Mouse (Mus musculus) hindbrain, embryonic 12.5 days (tissue): ENCODE results near the gene Adck1. TPM values are rescaled to one million over a fixed set of nuclear protein-coding genes. Genes with fewer than 3 reads are reported as not detected.
"Not testable (repeated sequence)": the region's sequence is repeated elsewhere in the genome, so short reads cannot be mapped to it uniquely, and the experiment has no call there.

Source experiments
- ATAC-seq: fragments of 200-750 bp; cut with Nextera tagmentation; 2 replicates; pipeline ENCODE4 v1.8.0; 2017; ENCODE audit warnings: moderate TSS enrichment; ENCODE audit not compliant: low FRiP score
- H3K27ac ChIP-seq: fragments of 300-500 bp; sonication (generic); 2 replicates; pipeline ENCODE4 v1.5.1; 2016; ENCODE audit warnings: mild to moderate bottlenecking
- H3K27me3 ChIP-seq: fragments of 300-500 bp; sonication (generic); 2 replicates; pipeline ENCODE4 v1.6.1; 2016; ENCODE audit warnings: mild to moderate bottlenecking
- H3K36me3 ChIP-seq: fragments of 300-500 bp; sonication (generic); 2 replicates; pipeline ENCODE4 v1.6.1; 2016; ENCODE audit warnings: mild to moderate bottlenecking
- H3K4me1 ChIP-seq: fragments of 300-500 bp; sonication (generic); 2 replicates; pipeline ENCODE4 v1.6.1; 2016
- H3K4me2 ChIP-seq: fragments of 300-500 bp; sonication (generic); replicated peaks from 2 replicates; pipeline ENCODE4 v1.6.1; 2016; ENCODE audit warnings: mild to moderate bottlenecking
- H3K4me3 ChIP-seq: fragments of 300-500 bp; sonication (generic); 2 replicates; pipeline ENCODE4 v1.5.1; 2016; ENCODE audit warnings: mild to moderate bottlenecking
- H3K9ac ChIP-seq: fragments of 300-500 bp; sonication (generic); 2 replicates; pipeline ENCODE4 v1.6.1; 2016; ENCODE audit warnings: mild to moderate bottlenecking, moderate library complexity
- H3K9me3 ChIP-seq: fragments of 300-500 bp; sonication (generic); replicated peaks from 2 replicates; pipeline ENCODE4 v1.6.1; 2016; ENCODE audit warnings: mild to moderate bottlenecking
- WGBS: fragments of 180-500 bp; shearing (Covaris S2); methylation state at CpG from one replicate; pipeline ENCODE4 v1.1.7; 2016; 5-methylcytosine and 5-hydroxymethylcytosine counted together
- polyA plus RNA-seq: library from polyadenylated mRNA; unstranded; fragments of >200 nt; fragmentation: Nextera tagmentation; extraction: Ambion mirVana; gene quantifications from 2 replicates; pipeline ENCODE4 v1.2.1, GENCODE M21; 2016

Adck1 gene
- polyA plus RNA-seq, 1 experiment from 2014 or later = 20.5 TPM

DNA sequence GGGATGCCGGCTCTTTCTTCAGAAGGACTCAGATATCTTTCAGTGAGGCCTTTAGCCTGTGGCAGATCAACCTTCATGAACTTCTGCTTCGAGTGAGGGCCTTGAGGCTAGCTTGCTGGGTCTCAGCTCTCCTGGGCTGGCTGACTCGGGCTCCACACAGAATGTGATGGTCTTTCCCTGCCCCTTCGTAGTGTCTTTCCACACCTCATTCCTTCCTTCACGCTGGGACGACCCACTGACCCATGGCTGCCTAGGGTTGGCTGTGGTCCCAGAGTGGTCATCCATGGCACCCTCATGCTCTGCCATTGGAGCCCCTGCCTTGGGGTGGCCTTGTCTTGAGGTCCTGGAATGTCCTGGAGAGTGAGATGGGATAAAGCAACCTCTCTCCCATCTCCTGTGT, 100.7 kb downstream of the Adck1 start:
- 94% methylated on average over 6 of the region's 6 CpGs for WGBS
- Histone ChIP-seq H3K27ac (no peak overlapping the region), H3K36me3 (peaks cover 8% of the 10 kb centered on the region; the same call in 1 of the 2 replicates), H3K4me2 (no peak overlapping the region), H3K4me1 (no peaks in the 10 kb centered on the region), H3K4me3 (no peak overlapping the region), H3K9me3 (no peaks in the 10 kb centered on the region), H3K27me3 (no peaks in the 10 kb centered on the region), H3K9ac (no peak overlapping the region)
- no peak for ATAC-seq

- no peaks in the 10 kb centered on the region for H3K4me1 ChIP-seq
- H3K9ac ChIP-seq = no peak overlapping the region
- H3K4me3 ChIP-seq = no peak overlapping the region
- no peaks in the 10 kb centered on the region for H3K27me3 ChIP-seq
- H3K9me3 ChIP-seq = no peaks in the 10 kb centered on the region
- H3K27ac ChIP-seq = no peak overlapping the region
- no peak for ATAC-seq
- H3K36me3 ChIP-seq = peaks cover 8% of the 10 kb centered on the region; the same call in 1 of the 2 replicates
- no peak overlapping the region for H3K4me2 ChIP-seq
- WGBS = 79% methylated on average over 10 of the region's 10 CpGs
These were observed 103.4 kb downstream of the Adck1 start for GRCm38 (mm10) chr12:88463588-88464290.

GRCm38 (mm10) chr12:88466801-88467200, 106.4 kb downstream of the Adck1 start:
- H3K4me1 ChIP-seq = no peaks in the 10 kb centered on the region
- 90% methylated on average over 6 of the region's 6 CpGs for WGBS

GRCm38 (mm10) chr12:88467257-88467656, 106.9 kb downstream of the Adck1 start:
- Histone ChIP-seq H3K4me3 (no peak overlapping the region), H3K9ac (no peak overlapping the region)

More at GRCm38 (mm10) chr12:88466801-88467200, 106.4 kb downstream of the Adck1 start:
- no peak for ATAC-seq
- H3K4me3 ChIP-seq = no peak overlapping the region
- H3K36me3 ChIP-seq = no peaks in the 10 kb centered on the region
- no peaks in the 10 kb centered on the region for H3K9me3 ChIP-seq
- H3K27ac ChIP-seq = no peak overlapping the region
- H3K4me2 ChIP-seq = no peak overlapping the region
- no peak overlapping the region for H3K9ac ChIP-seq
- no peaks in the 10 kb centered on the region for H3K27me3 ChIP-seq

GRCm38 (mm10) chr12:88467935-88468465, 107.6 kb downstream of the Adck1 start:
- no peak overlapping the region for H3K4me3 ChIP-seq
- WGBS = 69% methylated on average over 5 of the region's 5 CpGs
- no peaks in the 10 kb centered on the region for H3K36me3 ChIP-seq
- H3K9me3 ChIP-seq = no peaks in the 10 kb centered on the region
- H3K4me2 ChIP-seq = no peak overlapping the region
- H3K9ac ChIP-seq = no peak overlapping the region
- H3K27ac ChIP-seq = no peak overlapping the region
- no peaks in the 10 kb centered on the region for H3K4me1 ChIP-seq
- no peaks in the 10 kb centered on the region for H3K27me3 ChIP-seq
- no peak for ATAC-seq

More at GRCm38 (mm10) chr12:88467257-88467656, 106.9 kb downstream of the Adck1 start:
- 77% methylated on average over 3 of the region's 3 CpGs for WGBS
- no peaks in the 10 kb centered on the region for H3K4me1 ChIP-seq
- H3K27me3 ChIP-seq = no peaks in the 10 kb centered on the region
- no peaks in the 10 kb centered on the region for H3K9me3 ChIP-seq
- ATAC-seq = no peak
- H3K27ac ChIP-seq = no peak overlapping the region
- no peak overlapping the region for H3K4me2 ChIP-seq
- H3K36me3 ChIP-seq = no peaks in the 10 kb centered on the region

DNA sequence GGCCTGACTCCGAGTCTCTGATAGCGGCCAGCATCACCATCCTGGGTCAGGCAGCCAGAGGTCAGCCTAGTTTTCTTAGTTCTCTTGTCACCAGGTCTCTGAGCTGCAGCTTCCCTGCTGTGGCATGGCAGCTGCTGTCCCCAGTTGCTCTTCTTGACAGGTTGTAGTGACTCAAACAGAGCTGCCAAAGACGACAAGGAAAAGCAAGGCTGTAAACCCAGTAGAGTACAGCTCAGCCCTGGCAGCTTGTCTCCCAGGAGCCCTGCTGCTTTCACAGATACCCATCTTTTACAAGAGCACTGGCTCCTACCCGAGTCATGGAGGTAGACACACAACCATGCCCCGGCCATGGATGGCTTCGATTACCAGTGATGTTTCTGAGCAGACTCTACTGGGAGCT, 108.3 kb downstream of the Adck1 start:
- no peaks in the 10 kb centered on the region for H3K4me1 ChIP-seq
- no peak overlapping the region for H3K4me3 ChIP-seq
- H3K36me3 ChIP-seq = no peaks in the 10 kb centered on the region
- no peak overlapping the region for H3K27ac ChIP-seq
- H3K9me3 ChIP-seq = no peaks in the 10 kb centered on the region
- no peaks in the 10 kb centered on the region for H3K27me3 ChIP-seq
- WGBS = 61% methylated on average over 6 of the region's 6 CpGs
- no peak overlapping the region for H3K9ac ChIP-seq
- H3K4me2 ChIP-seq = no peak overlapping the region
- no peak for ATAC-seq

DNA sequence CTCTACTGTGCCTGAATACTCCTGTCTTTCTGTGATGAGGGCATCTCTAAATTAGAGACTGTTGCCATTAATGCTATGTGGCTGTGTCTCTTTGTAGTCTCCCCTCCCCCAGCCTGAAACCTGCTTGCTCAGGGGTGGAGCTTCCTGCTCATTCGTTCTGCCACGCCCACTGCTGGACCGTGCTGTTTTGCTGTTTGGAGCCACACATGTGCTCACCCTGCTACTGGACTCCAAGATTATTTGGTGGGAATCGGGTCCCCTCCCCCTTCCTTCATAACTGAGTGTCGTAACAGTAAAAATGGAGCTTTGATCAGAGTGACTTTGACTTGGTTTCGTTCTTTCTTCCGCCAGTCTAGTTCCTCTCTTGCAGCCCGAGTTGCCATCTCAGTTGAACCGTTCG, 111.5 kb downstream of the Adck1 start:
- not testable (repeated sequence) for H3K4me1 ChIP-seq, ATAC-seq, H3K36me3 ChIP-seq, H3K9ac ChIP-seq, H3K27me3 ChIP-seq, H3K4me2 ChIP-seq, H3K27ac ChIP-seq, H3K9me3 ChIP-seq, H3K4me3 ChIP-seq
- 67% methylated on average over 10 of the region's 10 CpGs for WGBS

DNA sequence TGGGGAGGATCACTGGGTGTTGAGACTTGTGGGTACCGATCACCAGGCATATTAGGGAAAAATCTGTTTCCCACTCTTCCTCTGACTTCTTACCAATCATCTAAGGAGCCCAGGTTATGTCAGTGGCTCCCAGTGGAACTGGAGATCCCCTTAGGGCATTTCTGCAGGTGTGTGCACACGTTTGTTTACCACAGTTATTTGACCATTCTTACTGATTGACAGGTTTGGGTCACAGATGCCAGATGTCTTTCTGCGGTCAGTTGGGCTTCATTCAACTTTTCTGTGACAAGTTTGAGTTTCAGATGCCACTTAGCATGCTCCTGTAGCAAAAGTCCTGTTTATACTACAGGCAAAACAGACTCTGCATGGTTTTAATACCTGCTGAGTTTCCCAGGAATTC, 112.5 kb downstream of the Adck1 start:
- H3K4me3 ChIP-seq = no peak overlapping the region

DNA sequence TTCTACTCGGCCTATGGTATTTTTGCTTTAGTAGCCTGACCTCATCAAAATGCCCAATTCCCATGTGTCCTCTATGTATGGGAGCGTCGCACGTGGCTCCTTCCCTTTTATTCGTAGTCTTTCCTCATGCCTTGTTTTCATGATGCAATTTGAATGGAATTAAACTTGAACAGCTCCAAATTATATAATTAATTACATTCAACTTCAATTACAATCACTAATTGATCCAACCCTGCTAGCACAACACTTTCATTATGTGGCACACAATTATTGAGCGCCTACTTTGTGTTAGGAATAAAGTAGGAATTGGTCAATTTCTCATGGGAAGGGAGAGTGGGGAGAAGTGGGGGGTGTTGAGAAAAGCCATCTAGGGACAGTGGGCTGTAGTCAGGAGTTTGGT, 113.4 kb downstream of the Adck1 start:
- no peak overlapping the region for H3K27ac ChIP-seq
- H3K9me3 ChIP-seq = no peaks in the 10 kb centered on the region
- H3K9ac ChIP-seq = no peak overlapping the region
- no peaks in the 10 kb centered on the region for H3K27me3 ChIP-seq
- no peak overlapping the region for H3K4me2 ChIP-seq
- no peaks in the 10 kb centered on the region for H3K36me3 ChIP-seq
- no peak overlapping the region for H3K4me3 ChIP-seq
- H3K4me1 ChIP-seq = no peaks in the 10 kb centered on the region
- ATAC-seq = no peak
- 73% methylated on average over 6 of the region's 6 CpGs for WGBS

More for the DNA sequence above, 112.5 kb downstream of the Adck1 start:
- H3K4me1 ChIP-seq = no peaks in the 10 kb centered on the region
- no peak overlapping the region for H3K27ac ChIP-seq
- H3K4me2 ChIP-seq = no peak overlapping the region
- no peaks in the 10 kb centered on the region for H3K27me3 ChIP-seq
- ATAC-seq = no peak
- H3K9ac ChIP-seq = no peak overlapping the region
- WGBS = 69% methylated on average over 3 of the region's 3 CpGs
- H3K9me3 ChIP-seq = no peaks in the 10 kb centered on the region
- H3K36me3 ChIP-seq = no peaks in the 10 kb centered on the region

- ATAC-seq = no peak
- H3K36me3 ChIP-seq = no peaks in the 10 kb centered on the region
- no peak overlapping the region for H3K9ac ChIP-seq
- H3K27me3 ChIP-seq = no peaks in the 10 kb centered on the region
- WGBS = 85% methylated on average over 3 of the region's 3 CpGs
- no peaks in the 10 kb centered on the region for H3K9me3 ChIP-seq
- no peak overlapping the region for H3K4me3 ChIP-seq
- no peaks in the 10 kb centered on the region for H3K4me1 ChIP-seq
- H3K27ac ChIP-seq = no peak overlapping the region
- no peak overlapping the region for H3K4me2 ChIP-seq
These were observed 115.5 kb downstream of the Adck1 start for GRCm38 (mm10) chr12:88475833-88476232.

- Histone ChIP-seq H3K4me3 (no peak overlapping the region), H3K9ac (no peak overlapping the region), H3K9me3 (no peaks in the 10 kb centered on the region), H3K27ac (no peak overlapping the region), H3K4me2 (no peak overlapping the region), H3K36me3 (no peaks in the 10 kb centered on the region), H3K4me1 (no peaks in the 10 kb centered on the region), H3K27me3 (no peaks in the 10 kb centered on the region)
- WGBS = 85% methylated on average over 6 of the region's 6 CpGs
- ATAC-seq = no peak
These were observed 116.3 kb downstream of the Adck1 start for GRCm38 (mm10) chr12:88476702-88477101.

DNA sequence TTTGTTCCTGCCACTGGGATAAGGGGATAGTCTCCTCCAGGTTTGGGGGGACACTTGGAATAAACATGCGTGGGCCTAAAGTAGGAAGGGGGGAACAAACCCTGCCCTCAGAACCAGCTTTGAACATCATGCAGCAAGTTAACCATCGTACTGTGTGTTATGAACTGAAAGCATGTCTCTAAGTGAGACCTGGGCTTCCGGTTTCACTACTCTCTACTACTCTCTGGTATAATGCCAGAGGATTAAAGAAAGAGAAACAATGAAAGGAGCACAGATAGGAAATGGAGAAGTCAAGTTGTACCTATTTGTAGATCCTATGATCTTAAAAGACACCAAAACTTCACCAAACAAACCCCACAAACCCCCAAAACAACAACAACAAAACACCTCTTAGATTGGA, 121.3 kb downstream of the Adck1 start:
- 84% methylated on average over 3 of the region's 3 CpGs for WGBS

GRCm38 (mm10) chr12:88490881-88491280, 130.5 kb downstream of the Adck1 start:
- Histone ChIP-seq H3K27me3 (no peaks in the 10 kb centered on the region), H3K36me3 (no peaks in the 10 kb centered on the region), H3K4me3 (no peak overlapping the region), H3K4me2 (no peak overlapping the region), H3K9ac (no peak overlapping the region), H3K4me1 (no peaks in the 10 kb centered on the region), H3K9me3 (no peaks in the 10 kb centered on the region), H3K27ac (no peak overlapping the region)
- 68% methylated on average over 2 of the region's 2 CpGs for WGBS
- no peak for ATAC-seq

More for the DNA sequence above, 121.3 kb downstream of the Adck1 start:
- no peaks in the 10 kb centered on the region for H3K4me1 ChIP-seq
- ATAC-seq = no peak
- H3K4me2 ChIP-seq = no peak overlapping the region
- no peak overlapping the region for H3K9ac ChIP-seq
- no peak overlapping the region for H3K27ac ChIP-seq
- no peaks in the 10 kb centered on the region for H3K9me3 ChIP-seq
- H3K4me3 ChIP-seq = no peak overlapping the region
- H3K27me3 ChIP-seq = no peaks in the 10 kb centered on the region
- no peaks in the 10 kb centered on the region for H3K36me3 ChIP-seq
